Mouse (Mus musculus) layer of hippocampus, adult 11-12 months (tissue): ENCODE measurements around the gene Mrpl48.
A peak's percentile ranks its signal among the peaks of the same experiment; 100 is the strongest.
"Not testable (repeated sequence)": the region's sequence is repeated elsewhere in the genome, so short reads cannot be mapped to it uniquely, and the experiment has no call there.

Experiments used
- DNase-seq: peaks from one replicate; pipeline ENCODE4 v3.0.0; 2022; ENCODE audit warnings: low spot score

The Mrpl48 gene

DNA sequence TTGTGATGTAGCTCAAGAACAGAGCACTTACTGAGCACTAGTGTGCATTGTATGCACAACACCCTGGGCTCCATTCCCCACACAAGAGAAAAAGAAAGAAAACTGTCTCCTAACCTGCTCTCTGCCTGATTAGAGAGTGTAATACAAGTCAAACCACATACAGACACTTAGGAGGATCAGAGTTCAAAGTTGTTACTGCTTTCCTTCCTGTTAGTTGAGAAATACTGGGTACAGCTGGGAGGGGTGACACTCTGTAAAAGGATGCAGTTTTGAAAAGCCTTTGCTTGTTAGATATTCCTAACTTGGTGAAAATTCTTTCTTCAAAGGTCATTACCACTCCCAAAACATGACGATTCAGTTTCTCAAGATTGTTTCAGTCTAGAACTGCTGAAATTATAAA lies 18.3 kb downstream of the Mrpl48 start:
- DNase-seq, result no peak

DNA sequence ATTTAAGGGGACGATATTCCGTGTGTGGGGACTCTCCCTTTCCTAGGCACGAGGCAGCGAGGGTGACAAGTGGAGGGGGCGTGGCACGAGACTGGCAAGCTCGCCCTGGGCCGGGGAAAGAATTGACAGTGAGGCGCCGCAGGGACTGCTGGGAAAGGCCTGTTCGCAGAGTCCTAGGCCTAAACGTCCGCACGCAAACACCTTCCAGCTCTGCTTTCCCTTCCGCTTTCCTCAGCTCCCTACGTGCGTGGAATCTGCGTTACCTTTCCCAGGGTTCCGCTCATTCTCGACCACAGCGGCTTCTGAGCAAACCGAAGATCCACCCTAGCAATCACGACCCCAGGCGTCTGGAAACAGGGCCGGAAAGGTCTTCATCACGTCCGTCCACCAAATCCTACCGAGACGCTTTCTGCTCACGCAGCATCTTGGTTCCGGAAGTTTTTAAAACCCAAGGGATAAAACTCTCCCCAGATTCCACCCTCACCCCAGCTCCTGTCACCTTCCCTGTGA lies 25.3 kb downstream of the Mrpl48 start:
- peak; percentile 91 for DNase-seq

DNA sequence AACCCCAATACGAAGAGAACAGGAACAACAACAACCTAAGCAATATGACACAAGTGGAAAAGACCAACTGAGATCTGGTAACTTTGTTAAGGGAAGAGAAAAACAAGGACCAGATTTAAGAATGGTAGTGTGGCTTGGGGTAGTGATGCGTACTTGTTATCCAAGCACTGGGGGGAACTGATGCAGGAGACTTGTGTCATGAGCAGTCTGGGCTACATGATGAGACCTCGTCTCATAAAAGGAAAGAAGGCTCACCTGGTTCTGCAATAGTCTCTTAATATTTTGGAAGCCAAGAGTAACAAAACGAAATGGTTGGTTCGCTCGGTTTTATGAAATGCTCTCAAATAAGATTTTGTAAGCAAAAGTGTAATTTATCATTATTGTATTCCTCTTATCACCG lies 25.9 kb downstream of the Mrpl48 start:
- no peak for DNase-seq

GRCm38 (mm10) chr7:100578794-100579193 lies 29.3 kb downstream of the Mrpl48 start:
- no peak for DNase-seq

- DNase-seq, result no peak
Observed at GRCm38 (mm10) chr7:100572704-100573103, 35.4 kb downstream of the Mrpl48 start.

GRCm38 (mm10) chr7:100572061-100572460 lies 36.0 kb downstream of the Mrpl48 start:
- DNase-seq, result no peak

GRCm38 (mm10) chr7:100570930-100571715 lies 37.0 kb downstream of the Mrpl48 start:
- DNase-seq, result no peak

DNA sequence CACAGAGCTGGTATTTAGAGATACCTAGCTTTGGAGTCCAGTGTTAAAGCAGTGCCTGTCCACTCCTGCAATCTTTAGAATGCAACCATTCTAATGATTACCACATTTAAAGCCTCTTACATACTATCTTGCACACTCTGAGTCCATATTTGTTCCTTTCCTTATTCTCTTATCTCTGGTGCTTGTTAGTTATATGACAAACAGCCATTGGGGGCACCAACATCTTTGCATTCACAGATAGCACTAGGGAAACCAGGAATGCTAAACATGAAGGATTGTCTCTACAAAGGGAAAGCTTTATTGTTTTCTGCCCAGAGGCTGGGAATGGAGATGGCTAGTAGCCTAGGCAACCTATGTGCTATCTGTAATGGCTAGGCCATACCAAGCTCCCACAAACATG lies 38.2 kb downstream of the Mrpl48 start:
- no peak for DNase-seq

GRCm38 (mm10) chr7:100567238-100567637 lies 40.9 kb downstream of the Mrpl48 start:
- not testable (repeated sequence) for DNase-seq

DNA sequence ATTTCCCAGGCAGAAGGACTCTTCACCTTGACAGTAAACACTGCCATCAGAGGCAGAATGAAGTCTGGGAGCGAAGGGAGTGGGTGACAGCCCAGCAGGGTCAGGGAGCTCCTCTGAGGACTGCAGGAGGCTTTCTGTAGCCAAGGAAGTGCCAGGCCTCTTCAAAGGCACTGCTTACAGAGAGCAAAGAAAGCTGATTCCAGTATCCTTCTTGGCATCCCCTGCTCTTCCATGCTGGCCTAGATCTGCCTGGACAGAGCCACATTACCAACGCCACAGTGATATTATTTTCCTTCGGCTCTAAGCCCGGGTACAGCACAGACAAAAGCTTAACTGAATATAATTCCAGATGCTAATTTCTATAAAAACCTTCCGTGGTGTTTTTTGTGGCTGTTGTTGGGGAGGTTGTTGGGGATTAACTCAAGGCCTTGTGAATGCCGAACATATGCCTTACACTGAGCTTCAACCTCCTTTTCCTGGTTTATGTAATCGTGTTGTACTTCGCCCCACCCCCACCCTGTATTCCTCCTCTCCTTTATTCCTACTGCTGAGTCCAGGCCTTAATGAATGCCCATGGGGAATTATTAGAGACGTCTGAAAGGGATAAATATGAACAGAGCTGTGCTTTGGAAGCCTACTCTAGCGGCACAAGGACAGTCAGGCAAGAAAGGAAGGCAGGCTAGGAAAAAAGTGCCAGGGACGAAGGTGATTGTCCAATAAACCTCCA lies 46.1 kb downstream of the Mrpl48 start:
- DNase-seq, result no peak

DNA sequence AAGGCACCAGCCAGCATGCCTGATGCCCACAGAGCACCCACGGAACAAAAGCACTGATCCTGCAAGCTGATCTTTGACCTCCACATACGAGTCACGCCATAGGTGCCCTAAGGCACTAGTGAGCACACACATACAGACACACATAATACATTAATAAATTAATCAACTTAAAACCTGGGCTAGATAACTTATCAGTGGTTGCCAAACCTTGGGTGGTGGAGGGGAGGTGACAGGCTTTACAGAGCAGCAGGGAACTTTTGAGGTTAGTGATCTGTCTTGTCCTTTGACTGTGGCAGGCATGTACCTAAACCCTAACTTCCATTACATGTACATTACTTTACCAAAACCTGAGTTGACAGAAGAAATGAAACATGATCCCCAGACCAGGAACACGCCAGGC lies 48.8 kb downstream of the Mrpl48 start:
- DNase-seq, result no peak

DNA sequence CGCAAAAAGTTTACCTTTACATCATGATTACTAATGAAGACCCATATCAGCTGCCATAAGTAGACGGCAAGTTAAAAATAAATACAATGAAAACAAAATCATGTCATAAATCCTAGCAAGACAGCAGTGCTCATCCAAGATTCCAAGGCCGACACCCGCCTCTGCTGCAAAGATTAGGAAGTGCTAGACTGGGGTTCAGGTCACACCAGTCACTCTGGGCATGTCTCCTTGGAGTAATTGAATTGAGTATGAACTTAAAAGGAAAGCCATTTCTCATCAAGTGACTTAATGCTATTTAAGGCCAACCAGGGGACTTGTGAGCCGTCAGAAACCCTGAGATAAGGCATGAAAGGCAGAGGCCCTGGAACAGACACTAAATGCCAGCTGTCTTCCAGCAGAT lies 50.9 kb downstream of the Mrpl48 start:
- DNase-seq, result no peak

DNA sequence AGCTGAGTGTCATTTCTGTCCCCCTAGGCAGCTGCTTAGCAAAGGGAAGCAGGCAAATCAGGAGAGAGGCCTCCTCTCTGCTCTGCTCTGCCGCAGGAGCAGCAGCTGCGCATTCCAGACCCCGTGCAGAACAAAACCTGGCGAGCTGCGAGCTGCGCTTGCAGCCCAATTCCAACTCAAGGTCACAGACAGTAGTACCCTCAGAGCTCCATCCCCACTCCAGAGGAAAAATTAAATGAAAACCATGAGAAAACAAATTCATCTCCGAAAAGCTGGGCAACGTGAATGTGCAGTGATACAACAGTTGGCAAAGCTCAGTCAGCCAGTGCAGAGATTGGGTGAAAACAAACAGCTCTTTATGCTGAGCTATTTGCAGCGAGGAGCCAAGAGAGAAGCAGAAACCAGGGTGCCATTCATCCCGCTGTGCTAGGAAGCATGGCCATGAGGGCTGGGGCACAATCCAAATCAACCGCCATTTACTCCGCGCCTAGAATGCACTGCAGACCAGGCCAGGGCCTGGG lies 52.6 kb downstream of the Mrpl48 start:
- peak; percentile 77 for DNase-seq

- DNase-seq, result no peak
Observed at GRCm38 (mm10) chr7:100554939-100555338, 53.2 kb downstream of the Mrpl48 start.

- DNase-seq, result peak; percentile 64
Observed at GRCm38 (mm10) chr7:100550338-100551007, 57.6 kb downstream of the Mrpl48 start.

- no peak for DNase-seq
Observed at GRCm38 (mm10) chr7:100549796-100550195, 58.3 kb downstream of the Mrpl48 start.

GRCm38 (mm10) chr7:100547631-100548030 lies 60.5 kb downstream of the Mrpl48 start:
- DNase-seq, result no peak

DNA sequence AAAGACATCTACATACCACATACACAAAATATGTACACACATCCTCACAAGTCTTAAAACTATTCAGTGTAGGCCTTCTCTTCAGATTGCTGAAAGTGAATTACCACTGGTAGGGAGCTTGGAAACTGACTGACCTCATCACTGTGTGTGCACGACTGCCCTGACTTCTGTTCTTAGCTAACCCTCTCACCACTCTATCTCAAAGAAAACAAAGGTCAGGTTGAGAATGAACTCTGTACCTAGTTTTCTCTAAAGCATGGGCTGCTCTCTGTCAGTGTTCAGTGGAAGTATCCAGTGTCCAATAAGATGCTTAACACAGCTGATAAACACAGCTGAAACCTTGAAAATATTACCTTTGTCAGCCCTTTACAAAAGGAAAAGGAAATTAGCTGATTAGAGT lies 63.7 kb downstream of the Mrpl48 start:
- DNase-seq, result no peak

DNA sequence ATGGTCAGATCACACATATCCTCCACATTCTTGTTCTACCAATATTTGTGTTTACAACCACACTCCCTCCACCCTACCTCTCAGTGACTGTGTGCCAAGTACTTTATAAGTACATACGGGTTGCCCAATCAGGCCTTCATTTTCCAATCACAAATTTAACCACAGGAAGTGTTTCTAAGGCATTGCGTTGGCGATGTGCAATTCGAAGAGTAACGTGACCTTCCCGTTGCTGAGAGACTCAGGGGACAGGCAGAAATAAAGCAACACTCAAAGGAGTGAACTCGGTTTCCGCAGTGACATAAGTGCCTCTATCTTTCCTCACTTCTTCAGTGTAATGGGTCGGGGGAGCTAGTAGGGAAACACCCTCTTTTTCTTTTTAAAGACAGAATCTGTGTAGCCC lies 68.6 kb downstream of the Mrpl48 start:
- no peak for DNase-seq

DNA sequence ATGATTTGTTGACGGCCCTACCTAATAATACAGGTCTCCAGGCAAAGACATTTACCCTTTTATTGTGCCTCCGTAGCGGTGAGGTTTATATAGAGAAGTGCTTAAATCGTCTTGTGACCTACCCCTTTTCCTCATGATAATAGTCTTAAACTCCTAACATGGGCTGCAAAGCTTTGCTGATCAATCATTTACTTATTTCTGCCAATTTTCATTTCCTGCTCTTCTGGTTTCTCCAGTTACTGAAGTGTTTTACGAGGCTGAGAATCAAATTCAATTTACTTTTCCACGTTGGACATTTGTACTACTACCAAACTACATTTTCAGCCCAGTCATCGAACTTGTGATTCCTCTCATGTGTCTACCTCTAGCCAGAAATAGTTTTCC lies 70.6 kb downstream of the Mrpl48 start:
- no peak for DNase-seq

GRCm38 (mm10) chr7:100536804-100537518 lies 71.1 kb downstream of the Mrpl48 start, which contains the start of gene Coa4:
Gene Coa4 (plus strand): TSS chr7:100537071.
- peak; percentile 85 for DNase-seq

DNA sequence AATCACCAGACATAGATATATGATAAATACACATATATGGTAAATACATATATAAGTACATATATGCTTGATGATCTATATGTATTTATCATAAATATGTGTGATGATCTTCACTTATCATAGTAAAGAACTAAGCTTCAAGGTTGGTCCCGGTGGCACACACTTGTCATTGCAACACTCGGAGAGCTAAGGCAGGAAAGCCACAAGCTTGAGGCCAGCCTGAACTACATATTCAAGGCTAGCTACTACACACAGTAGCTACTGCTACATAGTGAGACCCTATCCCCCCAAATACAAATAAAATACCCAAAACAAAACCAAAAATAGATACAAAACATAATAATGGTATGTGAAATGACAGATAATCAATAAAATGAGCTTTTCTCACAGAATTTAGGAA lies 72.3 kb downstream of the Mrpl48 start:
- no peak for DNase-seq
